Mouse (Mus musculus) cerebellum, adult 9-10 months (tissue): ENCODE measurements at regions not wholly inside any gene's neighbourhood (a gene's known extent, or its start where the extent isn't known, plus 50 kb on each side); places are given as distances from the start of the nearest gene placed in this dataset.
A peak's percentile ranks its signal among the peaks of the same experiment; 100 is the strongest.

Experiments used
- DNase-seq: peaks from one replicate; pipeline ENCODE4 v3.0.0; 2022

GRCm38 (mm10) chr19:32881443-32881842 lies 124.1 kb downstream of the Pten start:
- DNase-seq = no peak

- no peak for DNase-seq
These were observed 127.0 kb downstream of the Pten start for GRCm38 (mm10) chr19:32884279-32884678.

GRCm38 (mm10) chr19:32885481-32886131 lies 128.3 kb downstream of the Pten start:
- peak; percentile 3 for DNase-seq

- no peak for DNase-seq
These were observed 129.9 kb downstream of the Pten start for GRCm38 (mm10) chr19:32887190-32887589.

- no peak for DNase-seq
These were observed 131.5 kb downstream of the Pten start for GRCm38 (mm10) chr19:32888616-32889305.

GRCm38 (mm10) chr19:32890801-32891200 lies 133.5 kb downstream of the Pten start:
- no peak for DNase-seq

- no peak for DNase-seq
These were observed 135.2 kb downstream of the Pten start for GRCm38 (mm10) chr19:32892469-32892868.

- no peak for DNase-seq
These were observed 146.3 kb downstream of the Pten start for GRCm38 (mm10) chr19:32903454-32904108.

- DNase-seq = no peak
These were observed 147.2 kb downstream of the Pten start for GRCm38 (mm10) chr19:32904517-32904916.

GRCm38 (mm10) chr19:32905901-32906431 lies 148.7 kb downstream of the Pten start:
- DNase-seq = no peak

- peak; percentile 3 for DNase-seq
These were observed 149.5 kb downstream of the Pten start for GRCm38 (mm10) chr19:32906820-32907219.

- no peak for DNase-seq
These were observed 152.8 kb downstream of the Pten start for GRCm38 (mm10) chr19:32910050-32910462.

- DNase-seq = no peak
These were observed 155.0 kb downstream of the Pten start for GRCm38 (mm10) chr19:32912323-32912722.

GRCm38 (mm10) chr19:32916507-32917280 lies 159.4 kb downstream of the Pten start:
- no peak for DNase-seq

GRCm38 (mm10) chr19:32921021-32921420 lies 163.7 kb downstream of the Pten start:
- DNase-seq = no peak

- DNase-seq = no peak
These were observed 166.6 kb downstream of the Pten start for GRCm38 (mm10) chr19:32923911-32924310.

GRCm38 (mm10) chr19:32925628-32926505 lies 168.6 kb downstream of the Pten start:
- no peak for DNase-seq

- DNase-seq = no peak
These were observed 169.3 kb downstream of the Pten start for GRCm38 (mm10) chr19:32926571-32926970.

GRCm38 (mm10) chr19:32933676-32934075 lies 176.4 kb downstream of the Pten start:
- DNase-seq = no peak

GRCm38 (mm10) chr19:32935638-32936037 lies 178.3 kb downstream of the Pten start:
- DNase-seq = no peak

GRCm38 (mm10) chr19:32937591-32937990 lies 180.3 kb downstream of the Pten start:
- no peak for DNase-seq

GRCm38 (mm10) chr19:32939692-32940091 lies 182.4 kb downstream of the Pten start:
- DNase-seq = no peak
